Mouse (Mus musculus) bone marrow, adult 2 months (tissue): ENCODE measurements at regions not wholly inside any gene's neighbourhood (a gene's known extent, or its start where the extent isn't known, plus 50 kb on each side); places are given as distances from the start of the nearest gene placed in this dataset.

Experiments used
- H3K27ac ChIP-seq: fragments of 200-500 bp; 2 replicates; pipeline ENCODE4 v1.5.1; 2012; ENCODE audit warnings: low read depth, mild to moderate bottlenecking, control low read depth, inconsistent platforms, low read length; ENCODE audit not compliant: control insufficient read depth, poor library complexity, insufficient read depth
- H3K4me1 ChIP-seq: fragments of 200-500 bp; 2 replicates; pipeline ENCODE4 v1.6.1; 2011; ENCODE audit warnings: low read length; ENCODE audit not compliant: control insufficient read depth, insufficient read depth
- H3K4me3 ChIP-seq: fragments of 200-500 bp; replicated peaks from 2 replicates; pipeline ENCODE3; 2011; ENCODE audit warnings: mild to moderate bottlenecking, low read depth, low read length, control low read depth; ENCODE audit not compliant: control insufficient read depth
- CTCF ChIP-seq: fragments of 200-500 bp; IDR thresholded peaks from 2 replicates; pipeline ENCODE4 v1.5.1; 2011; ENCODE audit warnings: low read length, control low read depth; ENCODE audit not compliant: control insufficient read depth, insufficient read depth
- POLR2A ChIP-seq: fragments of 200-500 bp; IDR thresholded peaks from 2 replicates; pipeline ENCODE4 v1.6.1; 2011; ENCODE audit warnings: low read depth, mild to moderate bottlenecking, control low read depth, low read length, borderline replicate concordance; ENCODE audit not compliant: control insufficient read depth
- WGBS: fragments of 180-500 bp; shearing (Covaris S2); methylation state at CpG from one replicate; pipeline ENCODE4 v1.1.7; 2018; 5-methylcytosine and 5-hydroxymethylcytosine counted together

- H3K4me3 ChIP-seq: no peak overlapping the region
- TF ChIP-seq CTCF: no peak
- TF ChIP-seq POLR2A: no peak
- 73% methylated on average over 8 of the region's 8 CpGs for WGBS
- no peak overlapping the region for H3K27ac ChIP-seq
- no peaks in the 10 kb centered on the region; the same call in 1 of the 2 replicates for H3K4me1 ChIP-seq
Measured at GRCm38 (mm10) chr10:99471832-99472497, 208.9 kb downstream of the Dusp6 start.

GRCm38 (mm10) chr10:99472806-99473205, 209.8 kb downstream of the Dusp6 start:
- no peak for TF ChIP-seq CTCF
- no peak for TF ChIP-seq POLR2A
- Histone ChIP-seq H3K4me1 (no peaks in the 10 kb centered on the region; the same call in 1 of the 2 replicates), H3K4me3 (no peak overlapping the region), H3K27ac (no peak overlapping the region)
- WGBS: 83% methylated on average over 4 of the region's 4 CpGs

GRCm38 (mm10) chr10:99473758-99474157, 210.7 kb downstream of the Dusp6 start:
- Histone ChIP-seq H3K4me3 (no peak overlapping the region), H3K27ac (no peak overlapping the region), H3K4me1 (no peaks in the 10 kb centered on the region; the same call in 1 of the 2 replicates)
- WGBS: 83% methylated on average over 9 of the region's 9 CpGs
- TF ChIP-seq CTCF: no peak
- no peak for TF ChIP-seq POLR2A

- 89% methylated on average over 8 of the region's 8 CpGs for WGBS
Measured at GRCm38 (mm10) chr10:99474546-99474945, 211.5 kb downstream of the Dusp6 start.

GRCm38 (mm10) chr10:99476214-99476613, 213.2 kb downstream of the Dusp6 start:
- TF ChIP-seq CTCF: no peak
- TF ChIP-seq POLR2A: no peak
- Histone ChIP-seq H3K4me1 (no peaks in the 10 kb centered on the region), H3K27ac (no peak overlapping the region), H3K4me3 (no peak overlapping the region)
- 85% methylated on average over 7 of the region's 7 CpGs for WGBS

More at GRCm38 (mm10) chr10:99474546-99474945, 211.5 kb downstream of the Dusp6 start:
- no peak overlapping the region for H3K27ac ChIP-seq
- TF ChIP-seq CTCF: no peak
- TF ChIP-seq POLR2A: no peak
- no peaks in the 10 kb centered on the region; the same call in 1 of the 2 replicates for H3K4me1 ChIP-seq
- no peak overlapping the region for H3K4me3 ChIP-seq

GRCm38 (mm10) chr10:99476776-99477175, 213.7 kb downstream of the Dusp6 start:
- WGBS: 87% methylated on average over 7 of the region's 7 CpGs
- Histone ChIP-seq H3K27ac (no peak overlapping the region), H3K4me3 (no peak overlapping the region), H3K4me1 (no peaks in the 10 kb centered on the region)
- TF ChIP-seq CTCF: no peak
- TF ChIP-seq POLR2A: no peak

GRCm38 (mm10) chr10:99480573-99480972, 217.5 kb downstream of the Dusp6 start:
- no peak overlapping the region for H3K27ac ChIP-seq

GRCm38 (mm10) chr10:99482009-99482408, 219.0 kb downstream of the Dusp6 start:
- Histone ChIP-seq H3K4me3 (no peak overlapping the region), H3K27ac (no peak overlapping the region), H3K4me1 (no peaks in the 10 kb centered on the region)
- TF ChIP-seq POLR2A: no peak
- no peak for TF ChIP-seq CTCF
- WGBS: 79% methylated on average over 3 of the region's 3 CpGs

More at GRCm38 (mm10) chr10:99480573-99480972, 217.5 kb downstream of the Dusp6 start:
- TF ChIP-seq POLR2A (no peak), CTCF (no peak)
- Histone ChIP-seq H3K4me3 (no peak overlapping the region), H3K4me1 (no peaks in the 10 kb centered on the region)
- WGBS: 90% methylated on average over 4 of the region's 4 CpGs
